Mouse (Mus musculus) intestine, embryonic 16.5 days (tissue): ENCODE results near the gene Vps41. TPM values are rescaled to one million over a fixed set of nuclear protein-coding genes. Genes with fewer than 3 reads are reported as not detected.

ENCODE experiments used
- ATAC-seq: fragments of 200-750 bp; cut with Nextera tagmentation; 2 replicates; pipeline ENCODE4 v1.8.0; 2017; ENCODE audit warnings: moderate TSS enrichment, moderate library complexity
- H3K27ac ChIP-seq: fragments of 300-500 bp; sonication (generic); 2 replicates; pipeline ENCODE4 v1.5.1; 2014; ENCODE audit warnings: mild to moderate bottlenecking, low read length
- H3K27me3 ChIP-seq: fragments of 300-500 bp; sonication (generic); replicated peaks from 2 replicates; pipeline ENCODE4 v1.6.1; 2014; ENCODE audit warnings: low read length, control low read depth, mixed read lengths; ENCODE audit not compliant: control insufficient read depth, insufficient read depth
- H3K36me3 ChIP-seq: fragments of 300-500 bp; sonication (generic); 2 replicates; pipeline ENCODE4 v1.6.1; 2014; ENCODE audit warnings: low read length, control low read depth; ENCODE audit not compliant: control insufficient read depth, insufficient read depth
- H3K4me1 ChIP-seq: fragments of 300-500 bp; sonication (generic); 2 replicates; pipeline ENCODE4 v1.6.1; 2014; ENCODE audit warnings: low read length, control low read depth, mixed read lengths; ENCODE audit not compliant: control insufficient read depth, insufficient read depth
- H3K4me2 ChIP-seq: fragments of 300-500 bp; sonication (generic); 2 replicates; pipeline ENCODE4 v1.6.1; 2014; ENCODE audit warnings: low read depth, low read length, control low read depth
- H3K4me3 ChIP-seq: fragments of 300-500 bp; sonication (generic); 2 replicates; pipeline ENCODE4 v1.5.1; 2014; ENCODE audit warnings: mild to moderate bottlenecking, low read length
- H3K9ac ChIP-seq: fragments of 300-500 bp; sonication (generic); 2 replicates; pipeline ENCODE4 v1.6.1; 2014; ENCODE audit warnings: low read depth, low read length
- H3K9me3 ChIP-seq: fragments of 300-500 bp; sonication (generic); 2 replicates; pipeline ENCODE4 v1.6.1; 2016; ENCODE audit warnings: low read length, control low read depth; ENCODE audit not compliant: control insufficient read depth
- WGBS: fragments of 180-500 bp; shearing (Covaris S2); extraction: QIAGEN DNeasy Blood & Tissue Kit; methylation state at CpG from one replicate; pipeline ENCODE4 v1.1.7; 2014; 5-methylcytosine and 5-hydroxymethylcytosine counted together
- polyA plus RNA-seq: library from polyadenylated mRNA; unstranded; fragments of >200 nt; fragmentation: Nextera tagmentation; extraction: Ambion mirVana; gene quantifications from 2 replicates; pipeline ENCODE4 v1.2.1, GENCODE M21; 2015

Gene Vps41
- polyA plus RNA-seq, 1 experiment from 2014 or later = 62.5 TPM

GRCm38 (mm10) chr13:18757958-18758357 is 40.9 kb downstream of the Vps41 start:
- Histone ChIP-seq H3K9me3 (no peaks in the 10 kb centered on the region), H3K4me2 (no peak overlapping the region), H3K4me3 (no peak overlapping the region), H3K27me3 (no peaks in the 10 kb centered on the region), H3K4me1 (0 out of 2 replicates have a peak, but pooled peaks cover 4% of the 10 kb centered on the region), H3K27ac (no peak overlapping the region), H3K9ac (no peak overlapping the region), H3K36me3 (no peaks in the 10 kb centered on the region)
- no peak for ATAC-seq
- WGBS = 73% methylated on average over 3 of the region's 3 CpGs

- Histone ChIP-seq H3K4me2 (no peak overlapping the region), H3K4me3 (no peak overlapping the region), H3K27me3 (no peaks in the 10 kb centered on the region), H3K9me3 (no peaks in the 10 kb centered on the region), H3K4me1 (0 out of 2 replicates have a peak, but pooled peaks cover 4% of the 10 kb centered on the region), H3K9ac (no peak overlapping the region), H3K27ac (no peak overlapping the region), H3K36me3 (no peaks in the 10 kb centered on the region)
- ATAC-seq = peak; percentile 82
- WGBS = 76% methylated on average over 5 of the region's 5 CpGs
These were observed 42.4 kb downstream of the Vps41 start for GRCm38 (mm10) chr13:18759361-18760056.

GRCm38 (mm10) chr13:18761452-18761851 is 44.4 kb downstream of the Vps41 start:
- Histone ChIP-seq H3K27ac (no peak overlapping the region), H3K4me2 (no peak overlapping the region), H3K9ac (no peak overlapping the region), H3K36me3 (no peaks in the 10 kb centered on the region), H3K27me3 (no peaks in the 10 kb centered on the region), H3K4me1 (0 out of 2 replicates have a peak, but pooled peaks cover 4% of the 10 kb centered on the region), H3K4me3 (no peak overlapping the region), H3K9me3 (no peaks in the 10 kb centered on the region)
- no peak for ATAC-seq
- WGBS = 67% methylated on average over 1 of the region's 1 CpGs

GRCm38 (mm10) chr13:18767893-18768292 is 50.8 kb downstream of the Vps41 start:
- Histone ChIP-seq H3K27me3 (no peaks in the 10 kb centered on the region), H3K36me3 (no peaks in the 10 kb centered on the region), H3K4me3 (no peak overlapping the region), H3K27ac (no peak overlapping the region), H3K9ac (no peak overlapping the region), H3K4me2 (no peak overlapping the region), H3K9me3 (no peaks in the 10 kb centered on the region), H3K4me1 (no peaks in the 10 kb centered on the region)
- 26% methylated on average over 2 of the region's 2 CpGs for WGBS
- no peak for ATAC-seq

GRCm38 (mm10) chr13:18768495-18768894 is 51.4 kb downstream of the Vps41 start:
- Histone ChIP-seq H3K9me3 (no peaks in the 10 kb centered on the region), H3K4me1 (no peaks in the 10 kb centered on the region), H3K36me3 (no peaks in the 10 kb centered on the region), H3K27me3 (no peaks in the 10 kb centered on the region), H3K4me2 (no peak overlapping the region), H3K4me3 (no peak overlapping the region), H3K27ac (no peak overlapping the region), H3K9ac (no peak overlapping the region)
- no peak for ATAC-seq
- WGBS = 66% methylated on average over 3 of the region's 3 CpGs

GRCm38 (mm10) chr13:18773437-18774198 is 56.5 kb downstream of the Vps41 start:
- Histone ChIP-seq H3K4me3 (no peak overlapping the region), H3K4me2 (no peak overlapping the region), H3K27me3 (no peaks in the 10 kb centered on the region), H3K9me3 (no peaks in the 10 kb centered on the region), H3K27ac (no peak overlapping the region), H3K4me1 (no peaks in the 10 kb centered on the region), H3K9ac (no peak overlapping the region), H3K36me3 (no peaks in the 10 kb centered on the region)
- 86% methylated on average over 8 of the region's 8 CpGs for WGBS
- ATAC-seq = no peak

GRCm38 (mm10) chr13:18781250-18781649 is 64.2 kb downstream of the Vps41 start:
- H3K9me3 ChIP-seq = no peaks in the 10 kb centered on the region
- no peak overlapping the region for H3K9ac ChIP-seq
- H3K4me3 ChIP-seq = no peak overlapping the region
- H3K4me1 ChIP-seq = no peaks in the 10 kb centered on the region
- no peak overlapping the region for H3K27ac ChIP-seq
- H3K27me3 ChIP-seq = no peaks in the 10 kb centered on the region
- no peak overlapping the region for H3K4me2 ChIP-seq
- no peak for ATAC-seq
- 77% methylated on average over 2 of the region's 2 CpGs for WGBS
- no peaks in the 10 kb centered on the region for H3K36me3 ChIP-seq

- no peak overlapping the region for H3K9ac ChIP-seq
These were observed 68.6 kb downstream of the Vps41 start for GRCm38 (mm10) chr13:18785702-18786101.

GRCm38 (mm10) chr13:18788040-18788439 is 71.0 kb downstream of the Vps41 start:
- Histone ChIP-seq H3K27ac (no peak overlapping the region), H3K4me3 (no peak overlapping the region), H3K9ac (no peak overlapping the region), H3K4me1 (peaks cover 4% of the 10 kb centered on the region; the same call in 1 of the 2 replicates), H3K36me3 (no peaks in the 10 kb centered on the region), H3K4me2 (no peak overlapping the region), H3K27me3 (no peaks in the 10 kb centered on the region), H3K9me3 (no peaks in the 10 kb centered on the region)
- WGBS = 89% methylated on average over 4 of the region's 4 CpGs
- ATAC-seq = no peak

More at GRCm38 (mm10) chr13:18785702-18786101, 68.6 kb downstream of the Vps41 start:
- 52% methylated on average over 1 of the region's 1 CpGs for WGBS
- Histone ChIP-seq H3K4me3 (no peak overlapping the region), H3K9me3 (no peaks in the 10 kb centered on the region), H3K4me2 (no peak overlapping the region), H3K27ac (no peak overlapping the region), H3K27me3 (no peaks in the 10 kb centered on the region), H3K36me3 (no peaks in the 10 kb centered on the region), H3K4me1 (no peaks in the 10 kb centered on the region)
- ATAC-seq = no peak
